Mouse (Mus musculus): ENCODE measurements around the gene Hook1.

GRCm38 (mm10) chr4:95953328-95953727, 13.7 kb upstream of the Hook1 start:
- TF ChIP-seq CTCF (IDR thresholded peaks at IDR 0.05; ENCODE audit: low read depth, low read length) (no peak), POLR2A (IDR thresholded peaks at IDR 0.05; ENCODE audit: insufficient read depth, low read length) (no peak)

Measured in ES-Bruce4 (cell line).